Mouse (Mus musculus) forebrain, embryonic 14.5 days (tissue): ENCODE results near the gene Cfhr2. TPM values are rescaled to one million over a fixed set of nuclear protein-coding genes. Genes with fewer than 3 reads are reported as not detected.
"Not testable (repeated sequence)": the region's sequence is repeated elsewhere in the genome, so short reads cannot be mapped to it uniquely, and the experiment has no call there.

Experiments used
- ATAC-seq: fragments of 200-750 bp; cut with Nextera tagmentation; 2 replicates; pipeline ENCODE4 v1.8.0; 2017; ENCODE audit warnings: mild to moderate bottlenecking, moderate library complexity
- DNase-seq: peaks from one replicate; pipeline ENCODE4 v3.0.0-alpha.2; 2015; ENCODE audit warnings: low spot score
- H3K27ac ChIP-seq: fragments of 300-500 bp; sonication (generic); 2 replicates; pipeline ENCODE4 v1.5.1; 2014; ENCODE audit warnings: low read depth, mild to moderate bottlenecking, control low read depth, low read length, moderate library complexity
- H3K27me3 ChIP-seq: fragments of 300-500 bp; sonication (generic); replicated peaks from 2 replicates; pipeline ENCODE4 v1.6.1; 2014; ENCODE audit warnings: low read length, control low read depth, mixed read lengths; ENCODE audit not compliant: control insufficient read depth, insufficient read depth
- H3K36me3 ChIP-seq: fragments of 300-500 bp; sonication (generic); 2 replicates; pipeline ENCODE4 v1.6.1; 2014; ENCODE audit warnings: low read length, control low read depth; ENCODE audit not compliant: control insufficient read depth, insufficient read depth
- H3K4me1 ChIP-seq: fragments of 300-500 bp; sonication (generic); 2 replicates; pipeline ENCODE4 v1.6.1; 2014; ENCODE audit warnings: antibody characterized with exemption, low read length, control low read depth; ENCODE audit not compliant: control insufficient read depth, insufficient read depth
- H3K4me2 ChIP-seq: fragments of 300-500 bp; sonication (generic); 2 replicates; pipeline ENCODE4 v1.6.1; 2014; ENCODE audit warnings: mild to moderate bottlenecking, control low read depth, low read length
- H3K4me3 ChIP-seq: fragments of 300-500 bp; sonication (generic); 2 replicates; pipeline ENCODE4 v1.5.1; 2014; ENCODE audit warnings: low read depth, low read length, control low read depth
- H3K9ac ChIP-seq: fragments of 300-500 bp; sonication (generic); 2 replicates; pipeline ENCODE4 v1.6.1; 2014; ENCODE audit warnings: mild to moderate bottlenecking, low read length, control low read depth, moderate library complexity
- H3K9me3 ChIP-seq: fragments of 300-500 bp; sonication (generic); replicated peaks from 2 replicates; pipeline ENCODE4 v1.6.1; 2016; ENCODE audit warnings: low read length, control low read depth, mixed read lengths; ENCODE audit not compliant: control insufficient read depth
- WGBS: fragments of 180-500 bp; shearing (Covaris S2); extraction: QIAGEN DNeasy Blood & Tissue Kit; methylation state at CpG from one replicate; pipeline ENCODE4 v1.1.7; 2014; 5-methylcytosine and 5-hydroxymethylcytosine counted together
- polyA plus RNA-seq: library from polyadenylated mRNA; unstranded; fragments of >200 nt; fragmentation: Nextera tagmentation; extraction: Ambion mirVana; gene quantifications from 2 replicates; pipeline ENCODE4 v1.2.1, GENCODE M21; 2014

The Cfhr2 gene
- polyA plus RNA-seq, result not detected in 2 replicates

DNA sequence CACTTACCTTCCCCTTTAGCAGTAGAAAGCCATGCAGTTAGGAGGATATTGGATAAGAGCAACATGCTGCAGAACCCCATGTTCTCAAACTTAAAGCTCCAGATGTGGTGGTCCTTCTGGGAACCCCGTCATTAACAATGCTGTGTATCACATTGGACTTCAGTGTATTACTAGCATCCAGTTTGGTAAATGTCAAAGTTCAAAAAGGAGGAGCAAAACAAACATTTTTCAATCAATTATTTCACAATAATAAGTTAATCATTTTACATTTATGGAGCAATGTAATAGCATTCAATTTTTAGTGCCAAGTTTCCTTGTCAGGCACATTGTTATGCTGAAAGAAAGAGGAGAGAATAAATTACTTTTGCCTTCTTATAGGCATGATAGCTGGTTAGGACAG lies at the start of gene Cfhr2:
Cfhr2 (minus strand) TSS at position 155 of the 400 bp plus-strand sequence.
- Histone ChIP-seq H3K4me2 (no peak within 1 kb of the TSS), H3K4me3 (no peak within 1 kb of the TSS), H3K4me1 (no peaks in the 10 kb centered on the region), H3K9me3 (no peaks in the 10 kb centered on the region), H3K9ac (no peak within 1 kb of the TSS), H3K27ac (no peak within 1 kb of the TSS), H3K27me3 (no peaks in the 10 kb centered on the region), H3K36me3 (no peaks in the 10 kb centered on the region)
- WGBS, result 100% methylated on average over 1 of the region's 1 CpGs
- DNase-seq, result no peak
- no peak for ATAC-seq

DNA sequence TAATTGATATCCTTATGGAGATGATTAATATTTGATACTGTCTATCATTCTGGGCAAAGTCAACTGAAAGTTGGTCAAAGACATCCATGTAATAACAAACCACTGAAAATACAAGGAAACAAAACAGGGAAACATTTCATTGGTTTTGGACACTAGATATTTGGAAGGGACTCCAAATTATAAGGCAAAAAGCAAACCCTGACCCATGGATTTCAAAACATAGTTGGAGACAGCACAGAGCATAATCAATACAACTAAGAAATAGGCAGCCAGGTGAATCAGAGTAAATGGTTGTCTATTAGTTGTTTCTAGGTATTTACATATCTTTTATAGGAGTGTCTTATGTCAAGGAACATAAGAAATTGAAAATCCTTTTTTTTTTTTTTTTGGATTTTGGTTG lies 5.2 kb upstream of the Cfhr2 start:
- Histone ChIP-seq H3K4me2 (no peak overlapping the region), H3K27me3 (no peaks in the 10 kb centered on the region), H3K4me3 (no peak overlapping the region), H3K36me3 (no peaks in the 10 kb centered on the region), H3K9ac (no peak overlapping the region), H3K27ac (no peak overlapping the region), H3K9me3 (no peaks in the 10 kb centered on the region), H3K4me1 (no peaks in the 10 kb centered on the region)
- no peak for DNase-seq
- ATAC-seq, result no peak

DNA sequence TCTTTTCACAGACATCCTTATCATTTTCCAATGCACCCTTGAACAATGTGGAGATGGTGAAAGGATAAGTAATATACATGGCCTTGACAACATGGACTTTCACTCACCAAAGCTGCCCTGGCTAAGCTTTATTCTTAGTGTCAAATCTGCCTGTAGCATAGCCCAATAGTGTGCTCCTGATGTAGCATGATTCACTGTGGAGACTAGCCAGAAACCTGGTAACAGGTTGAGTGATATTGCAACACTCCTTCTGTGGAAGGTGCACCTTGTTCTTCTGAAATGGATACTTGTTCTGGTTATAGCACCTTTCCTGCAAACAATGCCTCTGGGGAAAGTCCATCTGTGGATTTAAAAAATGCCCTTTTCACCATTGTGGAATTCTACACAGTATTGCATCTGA lies 1.7 kb upstream of the Cfhr2 start:
- no peaks in the 10 kb centered on the region for H3K9me3 ChIP-seq

DNA sequence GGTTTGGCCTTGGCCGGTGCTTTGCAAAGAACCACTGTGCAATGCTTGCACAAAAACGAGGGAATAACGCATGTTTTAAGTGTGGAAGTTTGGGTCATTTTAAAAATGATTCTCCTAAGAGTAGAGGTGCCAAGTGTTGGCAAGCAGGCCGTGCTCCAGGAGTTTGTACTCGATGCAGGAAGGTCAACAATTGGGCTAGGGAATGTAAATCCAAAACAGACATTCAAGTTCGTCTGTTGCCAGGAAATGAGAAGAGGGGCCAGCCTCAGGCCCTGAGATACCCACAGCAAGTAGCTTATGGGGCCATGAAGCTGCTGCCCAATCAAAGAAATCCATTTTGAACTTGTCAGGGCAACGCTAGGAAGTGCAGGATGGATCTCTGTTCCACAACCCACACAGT lies 18.8 kb downstream of the Cfhr2 start:
- H3K4me1 ChIP-seq, result no peaks in the 10 kb centered on the region
- H3K4me2 ChIP-seq, result no peak overlapping the region
- H3K4me3 ChIP-seq, result no peak overlapping the region
- H3K27me3 ChIP-seq, result no peaks in the 10 kb centered on the region
- no peak overlapping the region for H3K9ac ChIP-seq
- ATAC-seq (no peak), DNase-seq (no peak)
- H3K9me3 ChIP-seq, result no peaks in the 10 kb centered on the region
- WGBS, result 67% methylated on average over 7 of the region's 7 CpGs
- H3K27ac ChIP-seq, result no peak overlapping the region
- H3K36me3 ChIP-seq, result no peaks in the 10 kb centered on the region

More for the DNA sequence above, 1.7 kb upstream of the Cfhr2 start:
- no peaks in the 10 kb centered on the region for H3K4me1 ChIP-seq
- no peak for ATAC-seq
- H3K36me3 ChIP-seq, result no peaks in the 10 kb centered on the region
- H3K27me3 ChIP-seq, result no peaks in the 10 kb centered on the region
- H3K9ac ChIP-seq, result no peak overlapping the region
- no peak overlapping the region for H3K4me2 ChIP-seq
- no peak overlapping the region for H3K4me3 ChIP-seq
- no peak overlapping the region for H3K27ac ChIP-seq
- DNase-seq, result no peak

DNA sequence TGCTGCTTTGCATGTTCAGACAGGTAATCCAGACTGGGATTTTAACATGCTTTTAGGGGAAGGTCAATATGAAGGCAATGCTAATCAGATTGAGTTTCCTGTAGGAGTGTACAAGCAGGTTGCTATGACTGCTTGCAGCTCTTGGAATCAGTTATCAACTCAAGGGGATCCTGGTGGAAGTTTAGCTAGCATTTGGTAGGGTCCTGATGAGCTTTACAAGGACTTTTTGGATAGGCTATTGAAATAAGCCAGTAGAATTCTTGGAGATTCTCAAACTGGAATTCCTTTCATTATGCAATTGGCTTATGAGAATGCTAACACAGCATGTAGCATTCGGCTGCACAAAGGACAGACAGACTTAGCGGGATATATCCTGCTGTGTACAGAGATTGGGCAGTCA lies 19.2 kb downstream of the Cfhr2 start:
- ATAC-seq, result no peak
- H3K4me3 ChIP-seq, result no peak overlapping the region
- H3K27me3 ChIP-seq, result no peaks in the 10 kb centered on the region
- H3K9me3 ChIP-seq, result no peaks in the 10 kb centered on the region
- no peaks in the 10 kb centered on the region for H3K36me3 ChIP-seq
- no peak for DNase-seq
- H3K9ac ChIP-seq, result no peak overlapping the region
- no peak overlapping the region for H3K27ac ChIP-seq
- 52% methylated on average over 2 of the region's 2 CpGs for WGBS
- H3K4me1 ChIP-seq, result no peaks in the 10 kb centered on the region
- no peak overlapping the region for H3K4me2 ChIP-seq

DNA sequence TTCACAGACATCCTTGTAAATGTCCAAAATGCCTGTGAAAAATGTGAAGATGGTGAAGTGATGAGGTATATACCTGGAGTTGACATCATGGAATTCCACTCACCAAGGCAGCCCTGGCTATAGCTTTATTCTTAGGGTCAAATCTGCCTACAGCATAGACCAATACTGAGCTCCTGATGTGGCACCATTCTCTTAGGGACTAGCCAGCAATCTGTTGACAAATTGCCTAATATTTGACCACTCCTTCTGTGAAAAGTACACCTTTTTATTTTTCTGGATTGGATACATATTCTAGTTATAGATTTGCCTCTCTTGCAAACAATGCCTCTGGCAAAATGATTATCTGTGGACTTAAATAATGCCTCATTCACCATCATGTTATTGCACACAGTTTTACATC lies 49.9 kb downstream of the Cfhr2 start:
- no peaks in the 10 kb centered on the region for H3K27me3 ChIP-seq
- no peaks in the 10 kb centered on the region for H3K36me3 ChIP-seq
- H3K9ac ChIP-seq, result no peak overlapping the region
- no peak overlapping the region for H3K4me3 ChIP-seq
- no peak overlapping the region for H3K4me2 ChIP-seq
- no peaks in the 10 kb centered on the region for H3K9me3 ChIP-seq
- H3K27ac ChIP-seq, result no peak overlapping the region
- DNase-seq, result no peak
- ATAC-seq, result no peak
- H3K4me1 ChIP-seq, result no peaks in the 10 kb centered on the region

DNA sequence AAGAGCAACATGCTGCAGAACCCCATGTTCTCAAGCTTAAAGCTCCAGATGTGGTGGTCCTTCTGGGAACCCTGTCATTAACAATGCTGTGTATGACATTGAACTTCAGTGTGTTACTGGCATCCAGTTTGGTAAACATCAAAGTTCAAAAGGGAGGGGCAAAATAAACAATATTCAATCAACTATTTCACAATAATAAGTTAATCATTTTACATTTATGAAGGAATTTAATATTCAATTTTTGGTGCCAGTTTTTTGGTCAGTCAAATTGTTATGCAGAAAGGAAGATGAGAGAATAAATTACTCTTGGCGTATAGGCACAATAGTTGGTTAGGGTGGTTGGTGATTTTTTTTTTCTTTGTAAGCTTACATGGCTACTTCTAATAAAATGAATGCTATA lies 77.4 kb downstream of the Cfhr2 start, which contains the start of gene Gm4788:
Gm4788 (minus strand) TSS at position 101 of the 400 bp plus-strand sequence.
- Histone ChIP-seq H3K4me3 (no peak within 1 kb of the TSS), H3K27me3 (no peaks in the 10 kb centered on the region), H3K9me3 (no peaks in the 10 kb centered on the region), H3K27ac (no peak within 1 kb of the TSS), H3K9ac (no peak within 1 kb of the TSS), H3K4me1 (no peaks in the 10 kb centered on the region), H3K36me3 (no peaks in the 10 kb centered on the region), H3K4me2 (no peak within 1 kb of the TSS)
- WGBS, result 98% methylated on average over 1 of the region's 1 CpGs
- ATAC-seq (no peak), DNase-seq (no peak)

DNA sequence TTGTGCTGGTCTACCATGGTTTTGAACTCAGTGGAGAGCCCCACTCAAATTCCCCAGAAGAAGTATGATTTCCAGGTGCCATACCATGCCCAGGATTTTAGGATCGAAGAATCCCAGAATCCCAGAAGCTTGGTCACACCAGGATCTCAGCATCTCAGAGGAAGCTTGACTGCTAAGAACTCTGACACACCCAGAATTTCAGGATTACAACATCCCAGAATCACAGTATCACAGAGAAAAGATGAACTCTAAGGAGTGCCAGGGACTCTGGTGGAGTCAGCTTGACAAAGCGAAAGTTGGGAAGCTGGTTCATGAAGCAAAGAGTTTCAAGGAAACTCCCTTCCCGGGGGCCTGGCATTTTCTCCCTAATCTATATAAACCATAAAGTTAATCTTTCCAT lies 88.6 kb downstream of the Cfhr2 start:
- not testable (repeated sequence) for H3K4me2 ChIP-seq, ATAC-seq, H3K27ac ChIP-seq, DNase-seq, H3K9ac ChIP-seq, H3K4me3 ChIP-seq, H3K9me3 ChIP-seq, H3K27me3 ChIP-seq, H3K4me1 ChIP-seq, H3K36me3 ChIP-seq
- 92% methylated on average over 3 of the region's 3 CpGs for WGBS
